Mouse (Mus musculus) midbrain, embryonic 13.5 days (tissue): Measurements from ENCODE around the gene Onecut3. TPM values are rescaled to one million over a fixed set of nuclear protein-coding genes. Genes with fewer than 3 reads are reported as not detected.
A peak's percentile ranks its signal among the peaks of the same experiment; 100 is the strongest.

Experiments used
- ATAC-seq: fragments of 200-750 bp; cut with Nextera tagmentation; 2 replicates; pipeline ENCODE4 v1.8.0; 2017; ENCODE audit warnings: mild to moderate bottlenecking, moderate TSS enrichment, moderate library complexity
- H3K27ac ChIP-seq: fragments of 300-500 bp; sonication (generic); 2 replicates; pipeline ENCODE4 v1.5.1; 2015; ENCODE audit warnings: inconsistent platforms, mild to moderate bottlenecking, moderate library complexity
- H3K27me3 ChIP-seq: fragments of 300-500 bp; sonication (generic); 2 replicates; pipeline ENCODE4 v1.6.1; 2015; ENCODE audit warnings: mild to moderate bottlenecking, inconsistent platforms
- H3K36me3 ChIP-seq: fragments of 300-500 bp; sonication (generic); 2 replicates; pipeline ENCODE4 v1.6.1; 2015; ENCODE audit warnings: mild to moderate bottlenecking, inconsistent platforms
- H3K4me1 ChIP-seq: fragments of 300-500 bp; sonication (generic); replicated peaks from 2 replicates; pipeline ENCODE4 v1.6.1; 2015; ENCODE audit warnings: inconsistent platforms
- H3K4me2 ChIP-seq: fragments of 300-500 bp; sonication (generic); replicated peaks from 2 replicates; pipeline ENCODE4 v1.6.1; 2015; ENCODE audit warnings: moderate library complexity, mild to moderate bottlenecking, inconsistent platforms
- H3K4me3 ChIP-seq: fragments of 300-500 bp; sonication (generic); replicated peaks from 2 replicates; pipeline ENCODE4 v1.5.1; 2015; ENCODE audit warnings: mild to moderate bottlenecking, inconsistent platforms
- H3K9ac ChIP-seq: fragments of 300-500 bp; sonication (generic); replicated peaks from 2 replicates; pipeline ENCODE4 v1.6.1; 2015; ENCODE audit warnings: mild to moderate bottlenecking, inconsistent platforms
- H3K9me3 ChIP-seq: fragments of 300-500 bp; sonication (generic); 2 replicates; pipeline ENCODE4 v1.6.1; 2016; ENCODE audit warnings: mild to moderate bottlenecking, inconsistent platforms
- WGBS: fragments of 180-500 bp; shearing (Covaris S2); methylation state at CpG from one replicate; pipeline ENCODE4 v1.1.7; 2015; 5-methylcytosine and 5-hydroxymethylcytosine counted together
- polyA plus RNA-seq: library from polyadenylated mRNA; unstranded; fragments of >200 nt; fragmentation: Nextera tagmentation; extraction: Ambion mirVana; gene quantifications from 2 replicates; pipeline ENCODE4 v1.2.1, GENCODE M21; 2015

The Onecut3 gene
- polyA plus RNA-seq, 1 experiment from 2014 or later = 2.6 TPM

- no peak overlapping the region for H3K27ac ChIP-seq
- peak; percentile 49; the same call in 1 of the 2 replicates for ATAC-seq
- WGBS = 0% methylated on average over 11 of the region's 11 CpGs
- no peaks in the 10 kb centered on the region for H3K9me3 ChIP-seq
- H3K27me3 ChIP-seq = peaks cover 71% of the 10 kb centered on the region
- no peak overlapping the region for H3K4me3 ChIP-seq
- no peaks in the 10 kb centered on the region for H3K36me3 ChIP-seq
- H3K9ac ChIP-seq = no peak overlapping the region
- no peak overlapping the region for H3K4me2 ChIP-seq
- peaks cover 22% of the 10 kb centered on the region; the same call in 1 of the 2 replicates for H3K4me1 ChIP-seq
Measured at GRCm38 (mm10) chr10:80506222-80506621, 11.6 kb downstream of the Onecut3 start.

GRCm38 (mm10) chr10:80509412-80510272, 15.0 kb downstream of the Onecut3 start:
- 0 out of 2 replicates have a peak overlapping the region, but pooled peaks have one; percentile 19 for H3K9ac ChIP-seq
- H3K27ac ChIP-seq = no peak overlapping the region
- peak; percentile 68; the same call in 1 of the 2 replicates for ATAC-seq
- 14% methylated on average over 20 of the region's 20 CpGs for WGBS
- peaks cover 66% of the 10 kb centered on the region for H3K27me3 ChIP-seq
- H3K9me3 ChIP-seq = no peaks in the 10 kb centered on the region
- peak overlapping the region; percentile 46 for H3K4me2 ChIP-seq
- peaks cover 26% of the 10 kb centered on the region for H3K4me1 ChIP-seq
- no peak overlapping the region; the same call in 1 of the 2 replicates for H3K4me3 ChIP-seq
- H3K36me3 ChIP-seq = no peaks in the 10 kb centered on the region

- Histone ChIP-seq H3K27me3 (peaks cover 62% of the 10 kb centered on the region), H3K27ac (no peak overlapping the region), H3K4me2 (no peak overlapping the region), H3K9ac (0 out of 2 replicates have a peak overlapping the region, but pooled peaks have one; percentile 28), H3K36me3 (no peaks in the 10 kb centered on the region), H3K9me3 (no peaks in the 10 kb centered on the region), H3K4me3 (no peak overlapping the region), H3K4me1 (peaks cover 23% of the 10 kb centered on the region)
- ATAC-seq = no peak
- 44% methylated on average over 10 of the region's 10 CpGs for WGBS
Measured at GRCm38 (mm10) chr10:80510273-80510660, 15.6 kb downstream of the Onecut3 start.

GRCm38 (mm10) chr10:80513739-80514138, 19.1 kb downstream of the Onecut3 start:
- Histone ChIP-seq H3K36me3 (no peaks in the 10 kb centered on the region), H3K4me2 (peak overlapping the region; percentile 36), H3K27ac (no peak overlapping the region), H3K4me1 (peaks cover 23% of the 10 kb centered on the region), H3K27me3 (peaks cover 42% of the 10 kb centered on the region), H3K9me3 (no peaks in the 10 kb centered on the region), H3K4me3 (peak overlapping the region; percentile 11), H3K9ac (peak overlapping the region; percentile 47)
- WGBS = 7% methylated on average over 18 of the region's 19 CpGs
- ATAC-seq = no peak

- Histone ChIP-seq H3K4me3 (no peak overlapping the region), H3K9ac (no peak overlapping the region), H3K4me1 (peaks cover 4% of the 10 kb centered on the region; the same call in 1 of the 2 replicates), H3K27me3 (peaks cover 6% of the 10 kb centered on the region), H3K4me2 (no peak overlapping the region), H3K36me3 (no peaks in the 10 kb centered on the region), H3K9me3 (no peaks in the 10 kb centered on the region), H3K27ac (no peak overlapping the region)
- WGBS = 68% methylated on average over 2 of the region's 2 CpGs
- ATAC-seq = no peak
Measured at GRCm38 (mm10) chr10:80519287-80519686, 24.7 kb downstream of the Onecut3 start.

GRCm38 (mm10) chr10:80523299-80523698, 28.7 kb downstream of the Onecut3 start:
- no peaks in the 10 kb centered on the region for H3K36me3 ChIP-seq
- no peak overlapping the region for H3K4me3 ChIP-seq
- WGBS = 96% methylated on average over 7 of the region's 7 CpGs
- no peak overlapping the region for H3K9ac ChIP-seq
- peaks cover 8% of the 10 kb centered on the region; the same call in 1 of the 2 replicates for H3K4me1 ChIP-seq
- H3K4me2 ChIP-seq = no peak overlapping the region
- ATAC-seq = no peak
- H3K27me3 ChIP-seq = no peaks in the 10 kb centered on the region
- H3K9me3 ChIP-seq = no peaks in the 10 kb centered on the region
- no peak overlapping the region for H3K27ac ChIP-seq

GRCm38 (mm10) chr10:80526172-80526571, 31.5 kb downstream of the Onecut3 start:
- 19% methylated on average over 9 of the region's 9 CpGs for WGBS
- H3K27ac ChIP-seq = no peak overlapping the region
- peak; percentile 92 for ATAC-seq
- no peaks in the 10 kb centered on the region for H3K27me3 ChIP-seq
- peak overlapping the region; percentile 28 for H3K4me3 ChIP-seq
- peak overlapping the region; percentile 44; the same call in 1 of the 2 replicates for H3K9ac ChIP-seq
- H3K4me2 ChIP-seq = peak overlapping the region; percentile 48
- peaks cover 8% of the 10 kb centered on the region; the same call in 1 of the 2 replicates for H3K4me1 ChIP-seq
- H3K36me3 ChIP-seq = no peaks in the 10 kb centered on the region
- H3K9me3 ChIP-seq = no peaks in the 10 kb centered on the region

- H3K4me3 ChIP-seq = no peak overlapping the region
- H3K9ac ChIP-seq = no peak overlapping the region
- ATAC-seq = no peak
- no peak overlapping the region for H3K4me2 ChIP-seq
- 84% methylated on average over 11 of the region's 11 CpGs for WGBS
- no peaks in the 10 kb centered on the region for H3K36me3 ChIP-seq
- no peak overlapping the region for H3K27ac ChIP-seq
- H3K4me1 ChIP-seq = 0 out of 2 replicates have a peak, but pooled peaks cover 3% of the 10 kb centered on the region
- peaks cover 40% of the 10 kb centered on the region for H3K27me3 ChIP-seq
- H3K9me3 ChIP-seq = no peaks in the 10 kb centered on the region
Measured at GRCm38 (mm10) chr10:80532783-80533182, 38.1 kb downstream of the Onecut3 start.

- peaks cover 49% of the 10 kb centered on the region for H3K27me3 ChIP-seq
- 0 out of 2 replicates have a peak, but pooled peaks cover 3% of the 10 kb centered on the region for H3K4me1 ChIP-seq
- WGBS = 17% methylated on average over 7 of the region's 7 CpGs
- no peaks in the 10 kb centered on the region for H3K9me3 ChIP-seq
- no peak overlapping the region for H3K9ac ChIP-seq
- no peaks in the 10 kb centered on the region for H3K36me3 ChIP-seq
- H3K4me2 ChIP-seq = no peak overlapping the region
- ATAC-seq = 0 out of 2 replicates have a peak, but pooled peaks have one; percentile 31
- no peak overlapping the region for H3K27ac ChIP-seq
- no peak overlapping the region for H3K4me3 ChIP-seq
Measured at GRCm38 (mm10) chr10:80533704-80534103, 39.1 kb downstream of the Onecut3 start.

- no peaks in the 10 kb centered on the region for H3K36me3 ChIP-seq
- no peak for ATAC-seq
- peaks cover 54% of the 10 kb centered on the region for H3K27me3 ChIP-seq
- H3K4me3 ChIP-seq = no peak overlapping the region
- H3K4me2 ChIP-seq = peak overlapping the region; percentile 11; the same call in 1 of the 2 replicates
- no peak overlapping the region for H3K9ac ChIP-seq
- no peak overlapping the region for H3K27ac ChIP-seq
- H3K9me3 ChIP-seq = no peaks in the 10 kb centered on the region
- H3K4me1 ChIP-seq = peaks cover 7% of the 10 kb centered on the region; the same call in 1 of the 2 replicates
- WGBS = 21% methylated on average over 14 of the region's 14 CpGs
Measured at GRCm38 (mm10) chr10:80535071-80535470, 40.4 kb downstream of the Onecut3 start.

- H3K27me3 ChIP-seq = peaks cover 54% of the 10 kb centered on the region
- H3K27ac ChIP-seq = no peak overlapping the region
- ATAC-seq = no peak
- H3K4me2 ChIP-seq = no peak overlapping the region
- H3K4me3 ChIP-seq = no peak overlapping the region
- peaks cover 7% of the 10 kb centered on the region; the same call in 1 of the 2 replicates for H3K4me1 ChIP-seq
- no peaks in the 10 kb centered on the region for H3K9me3 ChIP-seq
- no peak overlapping the region for H3K9ac ChIP-seq
- no peaks in the 10 kb centered on the region; the same call in 1 of the 2 replicates for H3K36me3 ChIP-seq
- WGBS = 13% methylated on average over 13 of the region's 13 CpGs
Measured at GRCm38 (mm10) chr10:80535711-80536110, 41.1 kb downstream of the Onecut3 start.

GRCm38 (mm10) chr10:80538180-80538579, 43.5 kb downstream of the Onecut3 start:
- Histone ChIP-seq H3K9me3 (no peaks in the 10 kb centered on the region), H3K4me1 (peaks cover 7% of the 10 kb centered on the region; the same call in 1 of the 2 replicates), H3K27me3 (peaks cover 54% of the 10 kb centered on the region), H3K9ac (no peak overlapping the region), H3K27ac (no peak overlapping the region), H3K4me3 (no peak overlapping the region), H3K4me2 (no peak overlapping the region), H3K36me3 (peaks cover 24% of the 10 kb centered on the region)
- WGBS = 72% methylated on average over 5 of the region's 5 CpGs
- ATAC-seq = no peak
